Mouse (Mus musculus) spleen, adult 2 months (tissue): ENCODE data around the gene Cyp4a30b.

Experiments
- CTCF ChIP-seq: fragments of 200-500 bp; IDR thresholded peaks from 2 replicates; pipeline ENCODE4 v1.5.1; 2011; ENCODE audit warnings: mild to moderate bottlenecking, inconsistent platforms; ENCODE audit not compliant: insufficient read depth, insufficient read length, insufficient replicate concordance; ENCODE audit errors: extremely low read depth
- POLR2A ChIP-seq: fragments of 200-500 bp; IDR thresholded peaks from 2 replicates; pipeline ENCODE4 v1.6.1; 2011; ENCODE audit warnings: low read depth, low read length, inconsistent platforms

DNA sequence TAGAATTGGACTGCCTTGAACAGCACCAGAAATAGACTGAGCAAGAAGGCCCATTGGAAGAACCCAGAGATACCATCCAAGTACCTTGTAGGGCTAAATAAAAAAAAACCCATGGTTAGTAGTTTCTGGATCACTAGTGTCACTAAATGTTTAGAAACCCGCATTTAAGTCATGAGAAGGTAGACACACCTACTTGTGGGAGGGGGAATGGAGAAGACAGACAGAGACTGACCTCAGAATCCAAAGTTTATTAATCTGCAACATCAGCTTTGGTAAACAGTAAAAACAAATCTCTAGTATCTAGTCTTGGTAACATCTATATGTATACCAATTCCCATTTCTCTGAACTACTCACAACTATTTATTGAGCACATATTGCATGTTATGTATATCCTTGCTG is 43.6 kb downstream of the Cyp4a30b start, which contains the start of gene Cyp4a14:
- TF ChIP-seq CTCF (no peak), POLR2A (no peak)
